Mouse (Mus musculus): ENCODE measurements around the gene Cdh13.

The Cdh13 gene

GRCm38 (mm10) chr8:118662001-118662829 is 378.7 kb downstream of the Cdh13 start:
- no peak for DNase-seq (ENCODE audit: inconsistent age in 2 of 2, low spot score in 1 of 2)

DNA sequence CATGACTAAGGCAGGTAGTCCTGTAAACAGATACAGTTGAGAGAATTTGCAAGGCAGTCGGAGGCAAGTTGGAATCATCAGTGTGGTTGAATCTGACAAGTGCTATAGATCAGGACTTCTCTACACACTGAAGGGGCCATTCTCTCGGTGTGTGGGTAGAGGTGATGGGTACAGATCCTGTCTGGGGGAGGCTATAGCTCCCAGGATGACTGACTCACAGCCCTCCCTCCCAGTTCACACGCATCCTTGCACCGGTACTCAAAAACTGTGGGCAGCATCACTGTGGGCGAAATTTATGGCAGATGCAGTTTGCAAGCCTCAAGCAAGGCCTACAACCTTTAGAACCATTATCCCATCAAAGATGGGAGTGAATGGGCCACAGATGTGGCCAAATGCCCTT is 381.5 kb downstream of the Cdh13 start:
- DNase-seq (ENCODE audit: inconsistent age in 2 of 2, low spot score in 1 of 2), result no peak

DNA sequence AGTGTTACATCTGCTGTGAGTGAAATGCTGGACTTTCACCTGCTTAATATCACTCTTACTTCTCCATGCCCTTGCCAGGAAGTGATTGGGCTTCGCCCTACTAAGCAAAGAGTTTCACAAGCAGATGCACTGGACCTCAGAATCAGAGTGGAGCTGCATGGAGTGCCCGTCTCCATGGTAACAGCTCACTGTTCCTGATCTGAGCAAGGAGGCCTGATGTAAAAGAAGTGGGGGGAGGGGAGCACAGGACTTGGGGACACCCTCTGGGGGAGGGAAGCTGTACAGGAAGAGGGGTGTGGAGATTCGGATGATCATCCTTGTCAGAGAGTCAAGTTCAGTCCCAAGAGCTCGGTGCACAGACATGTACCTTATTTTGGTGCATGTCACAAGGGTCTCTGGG is 384.2 kb downstream of the Cdh13 start:
- DNase-seq (ENCODE audit: inconsistent age in 2 of 2, low spot score in 1 of 2), result peak in 1 of 2 experiments; percentile 27

GRCm38 (mm10) chr8:118676233-118676632 is 392.7 kb downstream of the Cdh13 start:
- DNase-seq (ENCODE audit: inconsistent age in 2 of 2, low spot score in 1 of 2), result peak in 1 of 2 experiments; percentile 50

DNA sequence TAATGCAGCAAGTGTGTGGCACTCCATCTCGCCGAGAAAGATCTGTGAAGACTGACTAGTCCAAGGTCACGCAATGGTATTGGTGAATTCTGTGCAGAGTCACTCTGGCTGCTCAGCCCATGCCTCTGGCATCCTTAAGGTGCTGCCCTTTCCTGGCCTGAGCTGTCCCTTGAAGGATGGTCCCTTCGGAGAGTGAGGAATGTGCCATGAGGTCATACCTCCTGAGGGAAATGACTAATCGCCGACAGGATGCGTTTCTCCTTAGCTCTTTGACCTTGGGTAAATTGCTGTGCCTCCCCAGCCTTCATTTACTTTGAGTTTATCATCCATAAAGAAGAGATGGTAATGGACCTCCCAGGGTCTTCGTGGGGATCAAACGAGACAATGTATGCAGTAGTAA is 395.8 kb downstream of the Cdh13 start:
- DNase-seq (ENCODE audit: inconsistent age in 2 of 2, low spot score in 1 of 2), result peak; percentile 53 to 81

- DNase-seq (ENCODE audit: inconsistent age in 2 of 2, low spot score in 1 of 2), result no peak
These were observed 399.9 kb downstream of the Cdh13 start for GRCm38 (mm10) chr8:118683386-118683785.

GRCm38 (mm10) chr8:118685863-118686262 is 402.3 kb downstream of the Cdh13 start:
- no peak for DNase-seq (ENCODE audit: inconsistent age in 2 of 2, low spot score in 1 of 2)

- no peak for DNase-seq (ENCODE audit: inconsistent age in 2 of 2, low spot score in 1 of 2)
These were observed 406.3 kb downstream of the Cdh13 start for GRCm38 (mm10) chr8:118689849-118690248.

DNA sequence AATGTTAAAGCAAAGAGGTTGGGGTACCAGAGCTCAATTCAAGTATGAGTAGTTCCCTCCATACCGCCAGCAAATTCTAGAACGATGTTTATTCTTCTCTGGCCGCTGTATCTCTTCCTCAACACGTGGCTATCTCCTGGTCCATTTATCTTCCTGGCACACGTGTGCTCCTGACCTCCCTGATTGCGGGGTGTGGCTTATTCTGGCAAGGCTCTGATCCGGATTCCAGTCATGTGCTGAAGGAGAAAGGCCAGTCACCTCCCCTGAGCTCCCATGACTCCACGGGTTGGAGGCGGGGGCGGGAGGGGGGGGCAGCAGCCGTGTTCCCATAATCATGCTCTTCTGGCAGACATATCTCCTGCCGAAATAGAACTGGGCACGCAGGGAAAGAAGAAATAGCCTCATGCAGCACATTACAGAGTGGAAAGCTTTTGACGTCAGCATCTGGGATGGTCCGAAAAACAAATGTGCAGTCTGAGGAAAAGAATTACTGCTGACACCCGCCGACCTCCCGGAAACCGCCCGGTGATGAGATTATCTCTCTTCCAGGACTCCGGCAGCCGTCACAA is 417.9 kb downstream of the Cdh13 start:
- peak; percentile 23 to 68 for DNase-seq (ENCODE audit: inconsistent age in 2 of 2, low spot score in 1 of 2)

DNA sequence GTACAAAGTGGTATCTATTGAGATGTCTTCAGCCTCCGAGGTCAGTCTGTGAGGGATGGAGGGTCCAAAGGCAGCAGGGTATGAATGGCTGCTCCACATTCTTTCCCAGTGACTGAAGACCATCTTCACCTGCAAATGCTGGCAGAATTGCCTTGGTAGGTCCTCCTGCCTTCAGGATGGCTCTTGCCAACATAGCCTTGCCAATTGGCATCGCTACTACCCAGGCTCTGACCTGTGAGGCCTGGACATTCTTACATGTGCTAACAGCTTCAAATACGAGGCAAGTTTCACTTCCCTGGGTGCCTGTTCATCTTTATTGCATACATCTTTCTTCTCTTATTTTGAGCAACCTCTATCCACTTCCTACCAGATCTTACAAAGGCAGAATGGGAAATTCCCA is 425.8 kb downstream of the Cdh13 start:
- DNase-seq (ENCODE audit: inconsistent age in 2 of 2, low spot score in 1 of 2), result no peak

- DNase-seq (ENCODE audit: inconsistent age in 2 of 2, low spot score in 1 of 2), result no peak
These were observed 428.1 kb downstream of the Cdh13 start for GRCm38 (mm10) chr8:118711631-118712030.

- DNase-seq (ENCODE audit: inconsistent age in 2 of 2, low spot score in 1 of 2), result peak; percentile 7 to 33
These were observed 429.6 kb downstream of the Cdh13 start for GRCm38 (mm10) chr8:118713111-118713510.

- DNase-seq (ENCODE audit: inconsistent age in 2 of 2, low spot score in 1 of 2), result no peak
These were observed 430.1 kb downstream of the Cdh13 start for GRCm38 (mm10) chr8:118713596-118713995.

DNA sequence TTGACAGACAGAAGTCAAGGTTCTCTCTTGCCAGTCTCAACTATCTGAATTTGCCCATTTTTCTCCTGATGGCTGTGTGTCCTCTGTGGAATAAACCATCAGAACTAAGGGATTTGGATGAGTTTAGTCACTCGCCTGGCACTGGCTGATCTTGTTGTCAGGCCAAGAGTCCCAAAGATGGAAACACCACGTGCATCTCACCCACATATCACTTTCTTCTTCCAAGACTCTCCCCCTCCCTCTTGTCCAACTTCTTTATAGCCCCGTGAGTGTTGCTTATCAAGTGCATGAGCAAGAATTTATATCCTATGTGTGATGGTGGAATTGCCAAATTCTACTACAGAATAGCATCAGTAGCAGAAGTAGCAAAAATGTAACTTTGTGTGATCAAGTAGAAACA is 439.4 kb downstream of the Cdh13 start:
- no peak for DNase-seq (ENCODE audit: inconsistent age in 2 of 2, low spot score in 1 of 2)

- DNase-seq (ENCODE audit: inconsistent age in 2 of 2, low spot score in 1 of 2), result no peak
These were observed 442.1 kb downstream of the Cdh13 start for GRCm38 (mm10) chr8:118725651-118726050.

GRCm38 (mm10) chr8:118741781-118742180 is 458.2 kb downstream of the Cdh13 start:
- no peak for DNase-seq (ENCODE audit: inconsistent age in 2 of 2, low spot score in 1 of 2)

DNA sequence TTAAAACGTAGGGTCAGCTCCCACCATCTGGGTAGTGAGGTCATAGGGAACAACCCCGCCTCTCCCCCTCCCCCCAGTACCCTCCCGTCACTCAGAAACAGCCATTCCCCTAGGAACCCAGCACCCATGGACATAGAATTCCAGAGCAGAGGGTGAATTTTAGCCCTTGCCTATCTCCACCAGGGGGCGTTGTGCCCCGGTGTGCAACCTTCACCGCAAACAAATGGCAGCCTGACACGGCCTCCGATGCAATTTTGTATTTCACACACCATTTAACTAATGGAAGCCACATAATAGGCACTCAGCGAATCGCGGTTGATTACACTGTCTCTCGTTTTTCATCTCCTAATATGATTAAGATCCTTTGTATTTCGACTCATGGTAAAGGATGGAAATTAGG is 461.5 kb downstream of the Cdh13 start:
- DNase-seq (ENCODE audit: inconsistent age in 2 of 2, low spot score in 1 of 2), result no peak

DNA sequence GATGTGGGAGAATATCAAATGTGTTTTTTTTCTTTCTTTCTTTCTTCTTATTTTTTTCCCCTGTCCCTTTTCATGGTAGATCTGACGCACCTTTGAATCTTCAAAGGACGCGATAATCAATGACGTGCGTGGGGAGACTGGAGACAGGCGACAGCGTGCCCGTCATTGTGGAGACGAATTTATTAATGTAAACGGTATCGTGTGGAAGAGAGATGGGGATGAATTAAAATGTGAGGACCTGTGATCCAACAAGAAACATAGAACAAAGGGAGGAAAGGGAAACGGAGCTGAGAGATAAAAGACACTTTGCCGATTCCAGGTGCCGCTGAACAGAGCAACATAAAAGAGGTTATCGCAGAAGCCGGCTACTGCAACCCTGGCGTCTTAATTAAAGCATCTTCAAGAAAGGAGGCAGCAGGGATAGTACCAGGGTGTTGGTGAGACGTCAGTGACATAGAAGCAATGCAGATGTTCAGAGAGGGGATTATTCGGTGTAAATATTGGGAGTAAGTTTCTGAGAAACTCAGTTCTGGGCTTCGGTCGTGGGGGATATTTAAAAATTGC is 464.6 kb downstream of the Cdh13 start:
- DNase-seq (ENCODE audit: inconsistent age in 2 of 2, low spot score in 1 of 2), result no peak

GRCm38 (mm10) chr8:118749191-118749590 is 465.7 kb downstream of the Cdh13 start:
- no peak for DNase-seq (ENCODE audit: inconsistent age in 2 of 2, low spot score in 1 of 2)

GRCm38 (mm10) chr8:118749786-118750185 is 466.3 kb downstream of the Cdh13 start:
- DNase-seq (ENCODE audit: inconsistent age in 2 of 2, low spot score in 1 of 2), result no peak

DNA sequence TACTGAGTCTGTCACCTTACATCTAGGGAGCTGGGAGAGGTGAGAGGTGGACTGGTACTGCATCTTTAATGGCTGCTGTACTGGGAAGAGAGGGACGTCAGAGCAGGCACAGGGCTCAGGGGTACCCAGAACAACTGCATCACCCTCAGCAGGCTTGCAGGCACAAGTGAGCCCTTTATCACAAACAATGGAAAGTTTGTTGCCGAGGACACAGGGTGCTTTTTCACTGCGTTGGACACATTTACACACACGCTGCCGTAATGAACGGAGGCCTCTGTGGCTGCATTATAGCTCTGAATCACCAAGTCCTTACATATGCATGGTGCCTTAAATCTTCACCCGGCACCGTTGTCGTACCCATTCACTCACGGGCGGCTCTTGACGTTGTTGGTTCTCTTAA is 470.2 kb downstream of the Cdh13 start:
- DNase-seq (ENCODE audit: inconsistent age in 2 of 2, low spot score in 1 of 2), result no peak

DNA sequence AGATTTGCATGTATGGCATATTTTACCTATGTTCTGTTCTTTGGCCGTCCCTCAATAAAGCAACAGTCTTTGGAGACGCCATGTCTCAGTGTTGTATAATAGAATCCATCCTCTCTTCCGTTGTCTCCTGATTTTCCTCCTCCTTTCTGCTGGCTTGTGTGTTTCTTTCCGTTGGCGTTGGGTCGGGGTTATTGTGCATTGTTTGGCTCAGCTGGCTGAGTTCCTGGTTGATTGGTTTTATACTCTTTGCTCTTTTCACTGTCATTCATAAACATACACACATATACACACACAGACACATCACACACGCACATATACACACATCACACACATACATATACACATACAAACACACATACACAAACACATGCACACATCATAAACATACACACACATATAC is 470.6 kb downstream of the Cdh13 start:
- DNase-seq (ENCODE audit: inconsistent age in 2 of 2, low spot score in 1 of 2), result no peak
